Mouse (Mus musculus): Measurements from ENCODE around the gene Cd47. TPM values are rescaled to one million over a fixed set of nuclear protein-coding genes. Genes with fewer than 3 reads are reported as not detected.

Cd47 gene
- 343 and 360 TPM in 2 replicates for total RNA-seq (2015)
- 145 and 164 TPM in 2 replicates for total RNA-seq (2017)

DNA sequence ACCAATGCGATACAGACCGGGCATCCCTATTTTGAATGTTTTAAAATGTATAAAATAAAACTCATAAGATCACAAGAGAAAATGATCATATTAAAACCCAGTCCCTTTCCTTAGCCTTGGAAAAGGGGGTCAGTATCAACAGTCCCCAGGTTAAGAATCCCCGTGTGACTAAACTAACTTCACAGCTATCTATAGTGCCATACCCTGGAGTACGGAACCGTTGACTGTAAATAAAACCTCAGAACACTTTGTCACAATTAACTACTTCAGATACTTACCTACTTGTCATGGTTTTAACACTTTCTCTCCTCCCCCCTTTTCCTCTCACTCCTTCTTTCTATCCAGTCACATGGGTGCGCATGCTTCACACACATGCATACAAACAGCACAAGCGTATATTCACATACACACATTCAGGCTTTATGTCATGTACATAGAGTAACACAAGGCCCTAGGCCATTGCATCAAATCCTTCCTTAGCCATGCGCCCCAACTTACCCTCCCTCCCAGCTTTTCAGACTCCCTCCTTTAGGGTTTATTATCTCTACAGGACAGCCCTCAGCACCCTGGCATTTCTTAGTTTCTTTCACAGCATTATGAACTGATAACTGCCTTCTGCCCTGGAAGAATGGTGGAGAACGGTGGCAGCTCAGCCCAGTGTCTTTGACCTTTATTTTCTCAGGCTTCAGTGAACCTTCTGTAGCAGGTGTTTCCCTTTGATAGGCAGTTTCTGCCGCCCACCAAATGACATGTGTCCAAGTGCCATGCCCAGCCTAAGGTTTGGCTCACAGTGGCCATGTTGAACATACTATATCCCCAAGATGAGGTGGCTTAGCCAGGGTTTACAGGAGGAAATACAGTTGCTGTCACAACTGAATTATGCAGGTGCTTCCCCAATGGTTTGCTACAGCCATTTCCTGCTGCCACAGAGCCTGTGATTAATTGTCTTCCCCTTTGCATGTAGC, at the start of gene Cd47:
Gene Cd47, plus strand, starts transcription at position 937 of the 965 bp plus-strand sequence.
- peak; percentile 59 for ATAC-seq (ENCODE audit: poor library complexity, severe bottlenecking)

DNA sequence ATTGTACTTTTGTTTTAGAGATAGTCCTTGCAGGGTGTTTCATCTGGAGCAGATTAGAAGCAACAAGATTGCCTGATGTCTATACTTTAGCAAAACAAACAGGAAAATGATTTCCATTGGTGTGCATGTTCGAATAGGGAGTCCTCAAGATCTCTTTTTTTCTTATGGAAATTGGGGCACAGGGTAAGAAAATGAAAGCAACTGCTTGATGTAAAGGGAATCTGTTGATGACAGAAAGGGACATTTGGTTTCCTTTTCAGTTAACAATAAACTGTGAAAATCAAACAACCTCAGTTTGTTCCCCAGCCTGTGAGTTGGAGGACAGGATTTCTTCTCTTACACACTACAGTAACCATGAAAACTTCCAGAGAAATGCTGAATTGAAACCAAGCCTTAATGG, 47.4 kb upstream of the Cd47 start:
- no peak for ATAC-seq (ENCODE audit: poor library complexity, severe bottlenecking)

DNA sequence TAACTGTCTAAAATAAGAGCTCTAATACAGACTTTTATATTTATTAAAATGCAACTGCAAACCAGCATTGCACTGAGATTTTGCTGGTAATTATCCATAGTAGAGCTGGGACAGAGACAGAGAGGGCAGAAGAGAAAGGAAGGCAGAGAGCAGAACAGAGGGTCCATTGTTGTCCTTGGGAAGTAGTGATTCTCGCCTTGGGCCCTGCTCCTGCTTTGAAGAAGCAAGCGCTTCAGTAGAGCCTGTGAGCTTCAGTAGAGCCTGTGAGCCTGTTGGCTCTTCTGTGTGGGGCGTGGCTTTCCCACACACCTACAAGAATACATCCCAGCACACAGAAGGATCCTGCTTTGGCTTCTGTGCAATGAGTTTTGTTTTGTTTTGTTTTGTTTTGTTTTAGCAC, 47.0 kb upstream of the Cd47 start:
- no peak for ATAC-seq (ENCODE audit: poor library complexity, severe bottlenecking)

DNA sequence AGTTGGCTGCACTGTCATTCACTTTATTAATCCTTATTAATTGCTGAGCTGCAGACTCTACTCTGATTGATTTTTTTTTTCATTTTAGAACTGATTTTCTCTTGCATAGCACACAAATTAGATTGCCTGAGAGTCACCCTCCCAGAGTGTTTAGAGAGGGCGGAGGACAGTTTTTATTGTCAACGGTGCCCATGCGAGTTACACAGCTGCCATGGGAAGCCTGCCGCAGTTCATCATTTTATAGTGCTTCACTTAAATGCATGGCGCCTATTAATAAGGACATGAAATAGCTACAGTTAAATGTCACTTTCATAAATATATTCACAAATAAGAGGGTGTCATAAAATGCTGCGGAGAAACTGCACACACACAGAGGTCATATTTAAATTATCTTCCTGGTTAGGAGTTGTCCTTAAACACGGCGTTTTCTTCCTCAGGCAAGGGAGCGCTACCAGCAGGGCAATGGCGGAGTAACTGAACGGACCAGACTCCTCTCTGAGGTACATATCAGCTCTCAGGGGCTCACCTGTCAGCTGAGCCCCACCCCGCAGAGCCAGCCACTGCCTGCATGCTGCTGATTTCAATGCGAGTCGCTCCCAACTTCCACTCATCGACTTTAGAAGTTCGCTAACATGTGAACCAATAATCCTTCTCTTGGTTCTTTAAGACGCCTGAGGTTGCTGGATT, 39.7 kb upstream of the Cd47 start:
- ATAC-seq (ENCODE audit: poor library complexity, severe bottlenecking): no peak

DNA sequence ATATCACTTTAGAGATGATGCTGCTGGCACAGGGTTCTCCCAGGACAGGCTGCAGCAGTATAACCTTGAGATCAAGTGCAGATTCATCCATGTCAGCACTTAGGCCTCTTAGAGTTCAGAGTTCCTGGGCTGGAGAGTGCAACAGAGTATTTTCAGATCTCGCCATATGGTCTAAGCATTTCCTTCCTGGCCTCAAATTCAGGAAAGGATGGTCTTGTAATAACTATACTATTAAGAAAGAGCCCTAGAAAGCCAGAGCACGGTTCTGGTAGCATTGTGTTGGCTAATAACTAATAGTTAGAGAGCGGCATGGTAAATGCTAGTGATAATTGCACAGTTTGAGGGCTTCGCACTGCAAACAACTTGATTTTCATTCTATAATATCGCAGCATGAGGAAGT, 38.4 kb upstream of the Cd47 start:
- ATAC-seq (ENCODE audit: poor library complexity, severe bottlenecking): no peak; the same call in 1 of the 2 replicates

DNA sequence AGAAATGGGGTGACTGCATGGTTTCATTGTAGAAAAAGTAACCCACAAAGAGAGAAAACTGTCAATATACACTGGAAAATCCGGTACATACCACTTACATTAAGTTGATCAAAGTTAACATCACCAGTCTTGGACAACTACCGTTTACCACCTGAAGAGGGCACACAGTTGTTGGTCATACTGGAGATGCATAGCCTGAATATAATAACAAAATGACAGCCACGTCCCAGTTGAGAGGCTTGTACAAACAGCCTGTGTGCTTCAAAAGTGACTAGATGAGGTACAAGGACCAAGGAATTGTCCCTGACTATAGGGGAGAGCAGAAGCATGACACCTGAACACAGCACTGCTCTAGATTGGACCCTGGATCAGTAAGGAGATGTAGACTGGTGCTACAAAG, 34.0 kb upstream of the Cd47 start:
- peak; percentile 67 for ATAC-seq (ENCODE audit: poor library complexity, severe bottlenecking)

DNA sequence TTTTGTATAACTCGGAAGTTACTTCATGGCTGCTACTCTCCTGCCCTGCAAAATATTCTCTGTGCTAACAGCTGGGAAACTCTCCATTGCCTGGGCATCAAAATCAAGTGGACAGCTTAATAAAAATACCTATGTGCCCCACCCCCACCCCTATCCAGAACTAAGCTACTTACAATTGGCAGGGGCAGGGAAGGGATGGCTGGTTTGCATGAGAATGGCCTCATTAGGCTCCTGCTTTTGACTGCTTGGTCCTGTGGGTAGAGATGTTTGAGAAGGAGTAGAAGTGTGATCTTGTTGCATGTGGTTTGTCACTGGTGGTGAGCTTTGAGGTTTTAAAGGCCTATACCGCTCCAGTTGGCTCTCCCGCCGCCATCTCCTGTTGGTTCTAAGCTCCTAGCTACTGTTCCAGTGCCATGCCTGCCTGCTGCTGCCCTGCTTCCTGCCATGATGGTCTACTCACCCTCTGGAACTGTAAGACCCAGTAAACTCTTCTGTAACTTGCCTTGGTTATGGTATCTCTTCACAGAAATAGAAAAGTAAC, 31.8 kb upstream of the Cd47 start:
- no peak for ATAC-seq (ENCODE audit: poor library complexity, severe bottlenecking)

DNA sequence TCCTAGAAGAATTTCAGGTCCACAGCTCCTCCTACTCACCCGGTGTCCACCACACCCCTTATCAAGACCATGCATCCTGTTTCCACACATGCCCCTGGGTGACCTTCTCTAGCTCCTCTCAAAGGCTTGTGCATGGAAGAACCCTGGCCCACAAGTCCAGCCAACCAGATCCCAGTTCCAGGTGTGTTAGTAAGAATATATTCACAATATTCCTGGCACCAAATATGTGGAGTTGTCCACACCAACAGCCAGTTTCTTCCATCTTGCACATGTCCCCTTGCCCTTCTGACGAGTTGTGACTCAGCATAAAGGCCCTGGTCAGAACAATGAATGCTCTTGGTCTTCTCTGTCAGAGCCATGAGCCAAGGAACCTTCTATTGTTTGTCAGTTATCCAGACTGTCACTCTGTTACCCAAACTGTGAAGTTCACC, 30.5 kb upstream of the Cd47 start:
- peak; percentile 65 for ATAC-seq (ENCODE audit: poor library complexity, severe bottlenecking)

DNA sequence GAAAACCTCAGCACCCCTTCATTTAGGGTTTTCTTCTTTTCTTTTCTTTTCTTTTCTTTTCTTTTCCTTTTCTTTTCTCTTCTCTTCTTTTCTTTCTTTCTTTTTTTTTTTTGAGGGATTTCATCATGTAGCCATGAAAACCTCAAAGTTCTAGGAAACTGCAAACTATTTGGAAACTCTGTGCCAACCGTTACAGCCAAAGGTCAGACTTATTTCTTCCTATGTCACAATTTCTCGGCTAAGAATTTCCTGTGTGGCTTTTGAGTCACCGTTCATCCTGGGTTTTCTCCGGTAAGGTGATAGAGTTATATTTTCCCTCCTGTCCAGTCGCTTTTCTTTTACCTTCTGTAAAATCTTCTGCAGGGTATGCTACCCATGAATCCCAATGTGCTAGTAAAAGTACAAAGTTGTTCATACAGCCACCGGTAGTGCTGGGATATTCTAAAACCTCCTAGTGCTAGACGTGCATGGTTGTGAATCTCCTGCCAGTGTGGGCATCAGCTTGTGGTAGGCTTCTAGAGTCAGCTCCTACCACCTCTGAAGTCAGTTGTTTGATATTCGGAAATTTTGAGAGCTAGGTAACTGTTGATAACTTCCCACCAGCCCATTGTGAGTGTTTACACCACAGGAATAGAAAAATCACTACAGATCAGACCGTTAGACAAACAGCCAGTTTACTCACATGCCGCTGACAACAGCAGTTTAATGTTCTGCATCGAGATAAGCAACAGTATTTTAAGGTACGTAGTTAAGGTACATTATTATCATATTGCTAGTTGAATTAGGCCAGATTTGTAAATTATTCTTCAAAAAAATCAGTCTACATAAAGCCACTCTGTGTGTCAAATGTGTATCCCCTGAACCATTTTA, 29.8 kb upstream of the Cd47 start:
- ATAC-seq (ENCODE audit: poor library complexity, severe bottlenecking): peak; percentile 27

DNA sequence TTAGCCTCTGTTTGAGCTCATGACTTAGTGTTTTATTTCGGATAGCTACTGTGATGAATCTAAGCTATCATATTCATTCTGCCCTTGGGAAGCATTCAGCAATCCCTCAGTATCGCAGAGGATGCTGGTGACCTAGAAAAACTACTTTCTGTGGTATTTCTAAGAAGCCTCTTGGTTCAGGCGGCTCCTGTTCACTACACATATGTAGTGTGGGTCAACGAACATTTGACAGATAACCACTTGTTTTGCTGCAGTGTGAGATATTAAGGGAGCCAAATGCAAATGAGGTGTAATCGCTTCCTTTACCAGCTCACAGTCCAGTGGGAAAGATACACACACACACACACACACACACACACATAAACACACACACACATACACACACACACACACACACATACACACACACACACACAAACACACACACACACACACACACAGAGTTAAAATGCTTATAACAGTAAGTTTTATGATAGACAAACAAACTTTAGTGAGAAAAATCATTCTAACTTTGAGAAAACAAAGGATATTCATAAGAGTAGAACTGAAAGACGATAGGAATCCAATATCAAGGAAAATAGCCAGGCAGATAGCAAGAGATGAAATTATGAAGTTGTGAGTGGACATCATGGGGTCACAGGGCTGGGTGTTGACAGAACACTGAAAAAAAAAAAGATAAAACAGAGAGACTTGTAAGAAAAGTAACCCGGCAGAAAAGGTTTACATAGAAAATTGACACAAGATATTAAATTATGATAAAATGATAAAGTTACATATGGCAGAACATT, 28.5 kb upstream of the Cd47 start:
- no peak for ATAC-seq (ENCODE audit: poor library complexity, severe bottlenecking)

DNA sequence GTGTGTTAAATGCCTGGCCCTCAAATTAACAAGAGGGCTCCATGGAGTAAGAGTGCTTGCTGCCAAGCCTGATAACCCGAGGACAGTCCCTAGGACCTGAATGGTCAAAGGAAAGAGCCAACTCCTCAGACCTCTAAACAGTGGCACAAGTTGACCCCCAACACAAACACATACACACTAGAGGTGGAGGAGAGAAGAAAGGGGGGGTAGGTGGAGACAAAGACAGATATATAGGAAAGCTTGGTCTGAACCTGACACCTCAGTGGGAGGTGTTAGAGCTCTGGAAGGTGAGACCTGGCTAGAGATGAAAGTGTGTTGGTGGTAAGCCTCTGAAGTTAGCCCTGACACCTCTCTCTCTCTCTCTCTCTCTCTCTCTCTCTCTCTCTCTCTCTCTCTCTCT, 27.8 kb upstream of the Cd47 start:
- ATAC-seq (ENCODE audit: poor library complexity, severe bottlenecking): peak; percentile 13

DNA sequence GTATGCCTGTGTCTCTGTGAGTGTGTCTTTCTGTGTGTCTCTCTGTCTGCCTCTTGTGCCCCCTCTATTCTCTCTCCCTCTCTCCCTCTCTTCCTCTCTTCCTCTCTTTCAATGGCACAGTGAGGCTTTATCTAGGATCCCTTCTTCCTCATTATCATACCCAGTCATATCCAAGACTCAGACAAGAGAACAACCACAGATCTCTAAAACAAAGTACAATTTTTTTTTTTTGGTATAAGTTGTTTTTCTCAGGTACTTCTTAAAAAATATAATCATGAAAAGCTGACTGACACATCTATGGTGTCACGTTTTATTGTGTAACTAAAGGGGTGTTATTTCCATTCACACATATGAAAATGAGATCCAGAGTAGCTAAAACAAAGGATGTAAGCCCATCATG, 27.3 kb upstream of the Cd47 start:
- ATAC-seq (ENCODE audit: poor library complexity, severe bottlenecking): no peak

DNA sequence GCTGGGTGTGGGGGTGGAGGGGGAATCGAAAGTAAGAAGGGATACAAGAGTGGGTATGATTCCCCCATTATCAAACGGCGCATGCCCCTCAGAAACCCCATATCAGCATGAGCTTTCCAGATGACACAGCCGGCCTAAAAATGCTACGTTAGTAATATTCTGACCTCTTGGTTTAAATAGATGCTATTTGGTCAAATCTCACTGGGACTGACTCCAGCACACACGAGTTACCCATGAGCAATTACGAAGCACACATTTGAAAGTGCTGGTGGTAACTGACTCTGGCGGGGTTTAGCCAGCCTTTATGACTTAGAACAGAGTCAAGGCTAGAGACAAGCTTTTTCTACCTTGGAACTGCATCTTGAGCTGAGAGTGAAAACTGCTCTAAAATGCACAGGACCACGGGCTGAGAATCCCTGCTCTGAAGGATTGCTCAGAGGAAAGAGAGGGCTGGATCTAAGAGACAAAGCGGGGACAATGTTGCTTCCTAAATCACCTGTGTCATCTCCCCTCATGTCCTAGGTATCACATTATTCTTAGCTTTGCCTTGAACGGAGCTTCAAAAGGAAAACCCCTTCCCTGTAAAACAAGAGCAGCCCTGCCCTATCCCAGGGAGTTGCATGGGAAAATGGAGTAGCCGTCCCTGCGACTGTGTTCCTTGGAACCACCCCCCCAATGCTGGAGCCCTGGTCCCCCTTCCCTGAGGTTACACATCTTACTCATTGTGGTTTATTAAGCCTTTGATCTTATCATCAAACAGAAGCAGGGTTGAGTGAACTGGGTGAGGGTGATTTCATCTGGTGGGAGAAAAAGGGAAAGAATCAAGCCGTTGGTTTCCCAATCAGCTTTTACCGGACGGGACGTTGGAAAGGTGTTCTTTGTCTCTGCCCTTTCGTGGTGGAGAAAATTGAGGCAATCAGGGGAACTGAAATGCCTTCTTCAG, 26.0 kb upstream of the Cd47 start:
- ATAC-seq (ENCODE audit: poor library complexity, severe bottlenecking): peak; percentile 22

DNA sequence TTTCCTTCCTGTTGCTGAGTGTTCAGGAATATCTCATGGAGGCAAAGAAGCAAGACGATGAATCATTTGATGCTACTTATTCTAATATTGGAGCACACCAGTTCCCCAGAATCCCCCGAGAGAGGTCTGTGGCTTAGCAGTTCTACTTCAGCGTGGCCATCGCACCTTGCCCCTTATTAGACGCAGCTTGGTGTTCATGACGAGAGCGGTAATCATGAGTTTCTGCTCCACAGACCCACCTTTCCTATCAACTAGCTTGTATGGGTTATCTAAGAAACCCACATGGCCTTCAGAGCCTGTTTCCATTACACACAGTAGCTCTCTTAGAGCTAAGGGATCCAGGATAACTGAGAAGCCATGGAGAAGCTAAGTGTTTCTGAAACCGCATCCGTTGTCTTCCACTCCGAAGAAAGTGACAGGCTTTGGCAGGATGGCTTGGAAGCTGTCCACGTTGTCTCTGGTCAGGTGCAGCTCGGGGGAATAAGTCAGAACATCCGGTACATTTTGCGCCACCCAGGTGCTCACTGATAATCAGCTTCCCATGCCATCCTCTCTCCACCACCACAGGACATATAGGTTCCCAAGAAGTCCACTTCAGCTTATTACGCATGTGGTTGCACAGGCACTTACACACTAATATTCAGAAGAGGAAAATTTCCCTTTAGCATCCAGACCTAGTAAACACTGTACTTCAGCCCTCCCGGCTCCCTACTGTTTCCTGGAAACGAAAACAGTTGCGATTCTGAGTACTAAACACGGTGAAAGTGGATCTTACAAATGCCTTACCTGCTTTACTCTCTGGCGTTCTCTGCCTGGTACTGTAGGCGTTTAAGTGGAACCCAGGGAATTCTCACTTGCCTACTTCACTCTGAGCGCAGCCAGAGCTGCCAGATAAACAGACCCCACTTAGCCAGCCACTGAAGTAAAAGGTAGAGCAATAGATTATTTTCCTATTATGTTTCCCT, 25.0 kb upstream of the Cd47 start:
- peak; percentile 6 for ATAC-seq (ENCODE audit: poor library complexity, severe bottlenecking)

DNA sequence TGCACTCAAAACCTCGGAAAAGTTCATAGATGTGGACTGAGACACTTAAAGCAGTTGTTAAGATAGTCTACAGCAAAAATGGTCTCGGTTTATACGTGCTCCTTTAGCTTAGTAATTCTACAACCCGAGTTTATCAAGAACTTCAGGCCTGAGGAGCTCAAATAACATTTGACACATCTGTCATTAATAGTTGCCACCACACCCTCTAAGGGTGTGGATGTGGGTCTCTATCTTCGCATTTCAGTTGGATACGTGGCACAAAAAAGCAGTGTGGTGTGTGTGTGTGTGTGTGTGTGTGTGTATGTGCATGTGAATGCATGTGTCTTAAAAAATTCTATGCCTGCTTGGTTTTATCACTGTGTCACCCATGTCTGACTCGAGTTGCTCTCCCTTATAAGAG, 23.4 kb upstream of the Cd47 start:
- no peak for ATAC-seq (ENCODE audit: poor library complexity, severe bottlenecking)

DNA sequence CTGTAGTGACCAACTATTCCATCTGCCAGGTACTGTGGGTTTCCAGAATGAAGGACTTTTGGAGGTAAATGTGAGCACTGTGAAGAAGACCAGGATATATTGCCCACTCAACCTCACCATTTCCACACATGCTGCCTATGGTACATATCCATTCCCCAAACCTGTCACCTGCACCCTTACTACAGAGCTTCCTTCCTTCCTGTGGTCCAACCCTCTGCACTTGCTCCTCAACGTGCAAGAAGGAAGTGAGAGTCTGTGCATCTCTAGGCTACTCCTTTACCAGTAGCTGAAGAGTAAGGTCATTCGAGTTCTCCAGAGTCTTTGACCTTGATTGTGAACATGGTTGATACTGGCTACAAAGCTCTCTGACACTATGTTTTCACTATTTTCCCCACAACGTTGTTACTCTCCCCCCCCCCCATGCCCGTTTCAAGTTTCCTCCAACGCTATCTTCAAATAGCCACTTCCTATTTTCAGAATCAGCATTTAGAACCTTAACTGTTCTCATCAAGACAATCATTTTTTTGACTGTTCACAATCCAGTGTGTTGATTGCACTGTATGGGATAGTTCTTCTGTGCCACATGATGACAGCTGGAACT, 18.7 kb upstream of the Cd47 start:
- ATAC-seq (ENCODE audit: poor library complexity, severe bottlenecking): peak; percentile 94

DNA sequence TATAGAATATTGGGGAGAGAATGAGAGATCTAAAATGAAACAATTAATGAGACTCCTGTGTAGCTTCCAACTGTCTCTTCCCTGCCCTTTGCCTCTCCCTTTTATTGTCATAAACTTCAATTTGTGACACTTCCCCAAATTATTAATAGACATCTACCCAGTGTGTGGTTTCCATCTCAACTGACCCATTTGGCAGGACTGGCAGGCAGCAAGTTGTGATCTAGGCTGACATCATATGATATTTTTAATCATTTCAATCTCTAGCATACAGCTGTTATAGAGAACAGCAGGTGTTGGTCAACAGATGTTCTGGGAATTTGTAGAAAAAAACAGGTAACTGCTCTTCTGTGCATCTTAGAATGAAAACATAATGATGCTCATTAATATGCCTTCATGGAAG, 17.0 kb upstream of the Cd47 start:
- peak; percentile 43 for ATAC-seq (ENCODE audit: poor library complexity, severe bottlenecking)
